Mouse (Mus musculus) hematopoietic stem cell, adult 5-6 weeks (primary cell): ENCODE measurements at regions not wholly inside any gene's neighbourhood (a gene's known extent, or its start where the extent isn't known, plus 50 kb on each side); places are given as distances from the start of the nearest gene placed in this dataset.

Source experiments
- ATAC-seq, 2 experiments: fragments of 125-278 bp in 1 of 2; replicated peaks in 1 of 2; 2 replicates each; pipeline ENCODE4 v1.8.0; 2016 to 2017; ENCODE audit warnings: inconsistent platforms in 2 of 2, mild to moderate bottlenecking in 2 of 2, moderate number of reproducible peaks in 2 of 2, low read depth in 1 of 2, moderate TSS enrichment in 1 of 2; ENCODE audit not compliant: low FRiP score in 2 of 2, poor library complexity in 2 of 2, severe bottlenecking in 2 of 2, insufficient read depth in 1 of 2, low TSS enrichment in 1 of 2

DNA sequence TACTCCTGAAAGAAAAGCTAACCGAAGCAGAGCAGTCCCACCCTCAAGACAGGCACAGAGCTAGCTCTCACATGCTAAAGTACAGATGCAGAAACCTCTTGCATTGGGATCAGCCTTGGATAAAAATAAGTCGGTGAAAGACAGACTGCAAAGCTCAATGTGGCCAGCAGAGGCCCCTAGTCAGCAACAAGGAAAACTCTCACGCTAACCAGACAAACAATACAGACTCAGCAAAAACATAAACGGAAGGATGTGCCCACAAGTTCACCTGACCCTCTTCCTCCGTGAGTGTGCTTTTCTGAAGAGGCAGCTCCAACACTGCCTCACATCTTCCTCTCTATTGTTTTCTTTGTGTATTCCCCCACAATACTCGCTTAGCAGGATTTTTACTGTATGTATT lies 77.8 kb downstream of the Rpia start:
- ATAC-seq: peak; percentile 93 to 96

DNA sequence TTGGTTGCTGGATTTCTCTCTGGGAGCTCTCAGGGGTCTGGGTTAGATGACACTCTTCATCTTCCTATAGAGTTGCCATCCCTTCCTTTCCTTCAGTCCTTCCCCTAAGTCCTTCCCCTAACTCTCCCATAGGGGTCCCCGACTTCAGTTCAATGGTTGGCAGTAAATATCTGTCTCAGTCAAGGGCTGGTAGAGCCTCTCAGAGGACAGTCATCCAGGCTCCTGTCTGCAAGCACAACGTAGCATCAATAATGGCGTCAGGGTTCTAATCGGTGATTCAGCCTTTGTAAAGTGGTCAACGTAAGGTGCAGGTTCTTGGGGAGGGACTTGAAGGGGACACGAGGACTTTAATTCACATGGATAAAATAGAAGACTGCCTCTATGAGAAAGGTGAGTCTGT lies 78.4 kb downstream of the Rpia start:
- no peak for ATAC-seq

DNA sequence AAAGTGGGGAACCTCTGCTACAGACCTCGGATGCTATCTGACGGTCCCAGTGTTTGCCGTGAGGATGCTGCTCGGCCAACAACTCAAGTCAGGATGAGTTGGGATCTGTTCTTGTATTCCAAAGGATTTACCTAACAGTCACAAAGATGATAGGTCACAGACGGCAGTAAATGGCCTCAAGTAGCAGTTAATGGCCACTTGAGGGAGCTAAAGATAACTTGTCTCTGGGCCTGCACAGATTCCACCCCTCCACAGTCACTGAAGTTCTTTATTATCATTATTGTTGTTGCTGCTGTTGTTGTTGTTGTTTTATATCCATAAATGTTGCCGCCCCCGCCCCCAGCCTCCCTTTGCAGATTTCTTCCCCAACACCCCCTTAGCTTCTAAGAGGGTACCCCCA lies 78.9 kb downstream of the Rpia start:
- ATAC-seq: 0 out of 4 replicates have a peak, but pooled peaks of 1 of the 2 experiments have one; percentile 48

DNA sequence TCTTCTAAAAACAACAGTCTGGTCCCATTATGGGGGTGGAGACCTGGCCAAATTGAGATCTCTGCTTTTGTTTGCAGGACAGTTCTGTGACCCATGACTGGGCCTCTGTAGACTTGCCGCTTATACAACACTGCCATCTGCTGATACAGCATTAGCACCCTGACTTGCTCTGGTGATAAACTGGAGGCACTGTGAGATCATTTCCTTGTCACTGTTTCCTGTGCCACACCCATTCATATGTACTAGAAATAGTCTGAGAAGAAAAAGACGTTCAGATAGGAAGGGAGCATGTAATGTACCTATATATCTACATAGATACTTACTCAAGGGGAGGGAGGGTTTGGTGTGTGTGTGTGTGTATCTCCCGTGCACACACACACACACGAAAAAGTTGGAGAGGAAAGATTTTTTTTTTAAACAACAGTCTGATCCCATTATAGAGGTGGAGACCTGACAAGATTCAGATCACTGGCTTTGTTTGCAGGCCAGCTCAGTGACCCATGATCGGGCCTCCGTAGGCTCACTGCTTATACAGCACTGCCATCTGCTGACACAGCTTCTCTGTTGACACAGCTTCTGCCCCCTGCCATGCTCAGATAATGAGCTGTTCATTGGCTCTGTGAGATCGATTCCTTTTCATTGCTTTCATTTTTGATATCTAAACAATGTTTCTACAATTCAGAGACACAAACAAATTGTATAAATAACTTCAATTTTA lies 82.5 kb downstream of the Rpia start:
- peak; percentile 85 to 89 for ATAC-seq

DNA sequence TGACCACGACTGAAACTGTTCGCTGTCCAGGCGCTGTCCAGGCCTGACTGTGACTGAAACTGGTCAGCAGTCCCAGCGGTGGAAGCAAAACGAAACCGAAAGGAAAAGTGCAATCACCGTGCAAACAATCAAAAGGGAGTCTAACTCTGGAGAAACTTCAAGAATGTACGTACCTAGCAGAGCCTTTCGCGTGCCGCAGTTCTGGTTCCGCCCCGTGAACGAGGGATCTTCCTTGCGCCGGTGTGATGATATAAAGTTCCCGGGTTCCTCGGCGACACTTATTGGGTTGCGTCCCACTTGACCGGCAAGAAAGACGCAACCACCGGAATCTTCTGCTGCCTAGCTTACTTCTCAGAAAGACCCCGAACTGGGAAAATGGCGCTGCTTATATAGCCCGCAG lies 96.4 kb downstream of the Rpia start:
- ATAC-seq: no peak
